Comparison of ENCODE assay signal across 9 mouse cellular contexts in genomic region chr11:33992938-33993337, GRCm38 (mm10). TPM values are rescaled to one million over a fixed set of nuclear protein-coding genes. Genes with fewer than 3 reads are reported as not detected.
DNase-seq lines count a peak whose midpoint lies in the region; ATAC-seq lines count a peak whose summit lies in the region.
"Had no signal": no experiment of that assay in that cellular context is flagged by ENCODE, and none has a peak within 500 bp of the region (broad histone marks: within the 10 kb centered on the region; RNA-seq: fewer than 3 reads in every experiment).

TSS of gene Kcnip1 (minus strand) at chr11:33993152.

- no peaks in the 10 kb centered on the region for H3K9me3 ChIP-seq in liver, embryonic 12.5 days (replicated peaks)
- H3K9me3 ChIP-seq in liver, embryonic 11.5 days (ENCODE audit: control insufficient read depth, low read length), result no peaks in the 10 kb centered on the region
- no peaks in the 10 kb centered on the region for H3K9me3 ChIP-seq in limb, embryonic 12.5 days

- ATAC-seq in liver, embryonic 12.5 days, result 0 out of 2 replicates have a peak, but pooled peaks have one; percentile 6
- ATAC-seq in liver, embryonic 11.5 days (replicated peaks; ENCODE audit: low FRiP score), result no peak
- peak; percentile 30; the same call in 1 of the 2 replicates for ATAC-seq in limb, embryonic 12.5 days (ENCODE audit: insufficient number of reproducible peaks, insufficient read depth, low FRiP score, low TSS enrichment, low read depth)
- no peak for ATAC-seq in CD4-positive, CD25-positive, alpha-beta regulatory T cell, adult 4 months

- no peak within 1 kb of the TSS for H3K9ac ChIP-seq in liver, embryonic 12.5 days
- no peak within 1 kb of the TSS for H3K9ac ChIP-seq in liver, embryonic 11.5 days (ENCODE audit: low read depth, low read length)
- 0 out of 2 replicates have a peak within 1 kb of the TSS, but pooled peaks have one; percentile 31 for H3K9ac ChIP-seq in limb, embryonic 12.5 days (replicated peaks)

- H3K36me3 ChIP-seq in liver, embryonic 12.5 days, result no peaks in the 10 kb centered on the region
- no peaks in the 10 kb centered on the region for H3K36me3 ChIP-seq in liver, embryonic 11.5 days (ENCODE audit: control insufficient read depth, insufficient read depth, low read length)
- H3K36me3 ChIP-seq in limb, embryonic 12.5 days, result no peaks in the 10 kb centered on the region

- H3K4me1 ChIP-seq in liver, embryonic 12.5 days, result peaks cover 6% of the 10 kb centered on the region; the same call in 1 of the 2 replicates
- H3K4me1 ChIP-seq in liver, embryonic 11.5 days (replicated peaks; ENCODE audit: control insufficient read depth, insufficient read depth, low read length), result no peaks in the 10 kb centered on the region
- H3K4me1 ChIP-seq in limb, embryonic 12.5 days (replicated peaks), result peaks cover 12% of the 10 kb centered on the region

- no peak for DNase-seq in liver, embryonic 11.5 days (ENCODE audit: low spot score)
- peak; percentile 45 to 51 for DNase-seq in cerebellum, postnatal 36 days
- peak; percentile 77 for DNase-seq in gastrocnemius, postnatal 25 days
- no peak for DNase-seq in kidney, adult 8-10 months
- DNase-seq in kidney, adult 18-20 months, result no peak

- WGBS in liver, embryonic 12.5 days (ENCODE audit: insufficient replicate concordance), result 34% methylated on average over 12 of the region's 12 CpGs
- WGBS in liver, embryonic 11.5 days, result 26% methylated on average over 12 of the region's 12 CpGs
- WGBS in limb, embryonic 12.5 days, result 16% methylated on average over 12 of the region's 12 CpGs

- no peak within 1 kb of the TSS for H3K27ac ChIP-seq in liver, embryonic 12.5 days
- H3K27ac ChIP-seq in liver, embryonic 11.5 days (ENCODE audit: low read depth, low read length), result no peak within 1 kb of the TSS
- no peak within 1 kb of the TSS for H3K27ac ChIP-seq in limb, embryonic 12.5 days

- H3K27me3 ChIP-seq in liver, embryonic 12.5 days (replicated peaks), result peaks cover 43% of the 10 kb centered on the region
- peaks cover 4% of the 10 kb centered on the region; the same call in 1 of the 2 replicates for H3K27me3 ChIP-seq in liver, embryonic 11.5 days (replicated peaks; ENCODE audit: control insufficient read depth, insufficient read depth, low read length)
- peaks cover 12% of the 10 kb centered on the region for H3K27me3 ChIP-seq in limb, embryonic 12.5 days

- H3K4me3 ChIP-seq in liver, embryonic 12.5 days, result no peak within 1 kb of the TSS
- no peak within 1 kb of the TSS for H3K4me3 ChIP-seq in liver, embryonic 11.5 days (ENCODE audit: low read depth, low read length)
- peak within 1 kb of the TSS; percentile 24 for H3K4me3 ChIP-seq in limb, embryonic 12.5 days (replicated peaks)

- 0 out of 2 replicates have a peak within 1 kb of the TSS, but pooled peaks have one; percentile 21 for H3K4me2 ChIP-seq in liver, embryonic 12.5 days
- no peak within 1 kb of the TSS for H3K4me2 ChIP-seq in liver, embryonic 11.5 days
- H3K4me2 ChIP-seq in limb, embryonic 12.5 days, result peak within 1 kb of the TSS; percentile 50

RNA-seq across cellular contexts. Expression of gene Kcnip1, which starts in this region (rescaled TPM):
- 0.39 and 0.66 TPM in 2 replicates for polyA plus RNA-seq in liver, embryonic 12.5 days (2016; fragmentation: Nextera tagmentation; extraction: Ambion mirVana)
- 1.2 and 2.0 TPM in 2 replicates for polyA plus RNA-seq in liver, embryonic 11.5 days (2014; fragmentation: Nextera tagmentation; extraction: Ambion mirVana)
- not detected for total RNA-seq in gastrocnemius, postnatal 25 days (2021)
- polyA plus RNA-seq in limb, embryonic 12.5 days (2016; fragmentation: Nextera tagmentation; extraction: Ambion mirVana), result 2.4 and 2.8 TPM in 2 replicates
- not detected for polyA plus RNA-seq in CD4-positive, CD25-positive, alpha-beta regulatory T cell, adult 4 months (2017; shearing (Covaris generic))
- total RNA-seq: hematopoietic stem cell, adult 5-6 weeks had no signal

Comparison
In these comparisons a context has a peak if more than half of its experiments do, and no peak if none do; other contexts are left out.
1. Peak in ATAC-seq and H3K4me2 ChIP-seq in liver, embryonic 12.5 days; RNA of the gene not detected or under 1 TPM.
2. Peak in DNase-seq in gastrocnemius, postnatal 25 days; RNA of the gene not detected or under 1 TPM.
3. DNase-seq: peak in cerebellum, postnatal 36 days (2 of 2); none in liver, embryonic 11.5 days (single experiment), kidney, adult 8-10 months (0 of 2) and kidney, adult 18-20 months (single experiment).